Mouse (Mus musculus) ovary, postnatal 36 days (tissue): ENCODE results near the gene Sh3bgrl2.
"Not testable (repeated sequence)": the region's sequence is repeated elsewhere in the genome, so short reads cannot be mapped to it uniquely, and the experiment has no call there.

Source experiments
- DNase-seq: peaks from one replicate; pipeline ENCODE4 v3.0.0; 2022; ENCODE audit warnings: low spot score, mixed read lengths

Sh3bgrl2 gene

GRCm38 (mm10) chr9:83547830-83548689 is at the start of gene Sh3bgrl2:
Gene Sh3bgrl2 (plus strand): TSS chr9:83548327.
- peak; percentile 78 for DNase-seq

GRCm38 (mm10) chr9:83519081-83519480 is 29.0 kb upstream of the Sh3bgrl2 start:
- not testable (repeated sequence) for DNase-seq

GRCm38 (mm10) chr9:83519510-83520155 is 28.5 kb upstream of the Sh3bgrl2 start:
- DNase-seq, result no peak

GRCm38 (mm10) chr9:83527341-83528060 is 20.6 kb upstream of the Sh3bgrl2 start:
- DNase-seq, result no peak

GRCm38 (mm10) chr9:83533044-83533769 is 14.9 kb upstream of the Sh3bgrl2 start:
- DNase-seq, result no peak

GRCm38 (mm10) chr9:83536959-83537358 is 11.2 kb upstream of the Sh3bgrl2 start:
- DNase-seq, result no peak

- DNase-seq, result no peak
Observed at GRCm38 (mm10) chr9:83537510-83537909, 10.6 kb upstream of the Sh3bgrl2 start.

- DNase-seq, result peak; percentile 10
Observed at GRCm38 (mm10) chr9:83537921-83538536, 10.1 kb upstream of the Sh3bgrl2 start.

- no peak for DNase-seq
Observed at GRCm38 (mm10) chr9:83539809-83540491, 8.2 kb upstream of the Sh3bgrl2 start.

GRCm38 (mm10) chr9:83540492-83540857 is 7.7 kb upstream of the Sh3bgrl2 start:
- DNase-seq, result no peak

- DNase-seq, result no peak
Observed at GRCm38 (mm10) chr9:83540975-83541374, 7.2 kb upstream of the Sh3bgrl2 start.

- no peak for DNase-seq
Observed at GRCm38 (mm10) chr9:83545240-83545639, 2.9 kb upstream of the Sh3bgrl2 start.

GRCm38 (mm10) chr9:83546316-83546715 is 1.8 kb upstream of the Sh3bgrl2 start:
- DNase-seq, result no peak

GRCm38 (mm10) chr9:83547229-83547628 is 898 bp upstream of the Sh3bgrl2 start:
- no peak for DNase-seq

GRCm38 (mm10) chr9:83549866-83550265 is 1.7 kb downstream of the Sh3bgrl2 start:
- DNase-seq, result no peak

- no peak for DNase-seq
Observed at GRCm38 (mm10) chr9:83551116-83551515, 3.0 kb downstream of the Sh3bgrl2 start.

- DNase-seq, result no peak
Observed at GRCm38 (mm10) chr9:83551632-83552031, 3.5 kb downstream of the Sh3bgrl2 start.

GRCm38 (mm10) chr9:83555580-83555979 is 7.5 kb downstream of the Sh3bgrl2 start:
- DNase-seq, result no peak

- DNase-seq, result no peak
Observed at GRCm38 (mm10) chr9:83556236-83556635, 8.1 kb downstream of the Sh3bgrl2 start.

- no peak for DNase-seq
Observed at GRCm38 (mm10) chr9:83556780-83557771, 8.9 kb downstream of the Sh3bgrl2 start.
